Mouse (Mus musculus) cerebellum, postnatal 25 days (tissue): ENCODE measurements at regions not wholly inside any gene's neighbourhood (a gene's known extent, or its start where the extent isn't known, plus 50 kb on each side); places are given as distances from the start of the nearest gene placed in this dataset.
A peak's percentile ranks its signal among the peaks of the same experiment; 100 is the strongest.
"Not testable (repeated sequence)": the region's sequence is repeated elsewhere in the genome, so short reads cannot be mapped to it uniquely, and the experiment has no call there.

Experiments used
- DNase-seq, 2 experiments: peaks; one replicate each; pipeline ENCODE4 v3.0.0; 2021; ENCODE audit warnings: mixed read lengths in 2 of 2

GRCm38 (mm10) chr17:60966401-60966800 lies 1914.7 kb downstream of the Efna5 start:
- no peak for DNase-seq

- no peak for DNase-seq
Measured at GRCm38 (mm10) chr17:60965660-60966059, 1915.5 kb downstream of the Efna5 start.

DNA sequence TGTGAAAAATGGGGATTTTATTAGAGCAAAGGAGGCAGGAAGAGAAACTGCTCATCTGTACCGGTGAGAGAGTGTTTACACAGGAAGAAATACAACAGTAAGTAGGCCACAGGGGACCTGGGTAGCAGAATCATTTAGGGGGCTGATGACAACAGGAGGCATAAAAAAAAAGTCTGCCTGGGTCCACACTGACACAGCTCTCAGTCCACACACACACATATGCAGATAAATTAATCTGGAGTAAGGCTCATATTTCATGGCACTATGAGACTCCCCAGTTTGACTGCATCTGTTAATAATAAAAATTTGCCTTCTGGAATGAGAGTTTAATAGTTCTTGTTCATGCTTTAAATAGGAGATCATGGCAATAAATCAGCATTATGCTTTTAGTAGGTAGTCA lies 1929.7 kb downstream of the Efna5 start:
- DNase-seq = no peak

DNA sequence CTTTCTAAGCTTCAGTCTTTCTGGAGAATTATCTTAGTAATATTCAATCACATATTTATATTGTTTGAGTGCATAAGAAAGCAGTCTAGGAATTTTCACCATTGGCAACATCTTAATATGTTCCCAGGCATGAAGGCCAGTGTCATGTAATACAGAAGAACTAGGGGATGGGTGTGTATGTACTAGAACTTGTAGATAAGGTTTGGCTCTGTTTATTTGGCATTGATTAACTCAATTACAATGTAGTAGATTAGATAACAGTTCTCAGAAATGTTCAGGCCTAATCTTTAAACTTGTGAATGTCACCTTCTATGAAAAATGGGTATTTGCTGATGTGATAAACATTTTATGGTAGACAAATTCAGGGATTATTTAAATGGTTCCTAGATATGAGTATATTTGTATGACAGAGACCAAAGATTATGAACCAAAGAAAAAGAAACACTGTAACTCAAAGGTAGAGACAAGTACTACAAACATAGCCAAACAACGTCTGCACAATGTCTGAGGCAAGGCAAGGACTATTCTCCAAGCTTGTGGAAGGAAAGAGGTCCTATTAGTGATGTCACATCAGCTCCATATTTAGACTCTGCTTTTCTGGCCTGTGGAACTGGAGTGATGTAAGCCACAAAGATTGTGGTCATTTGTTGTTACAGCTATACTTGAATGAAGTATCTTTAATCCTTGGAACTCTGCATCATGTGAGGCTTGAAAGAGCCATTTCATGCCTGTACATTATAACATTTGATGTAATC lies 1924.8 kb upstream of the Nudt12 start:
- DNase-seq = no peak

- no peak for DNase-seq
Measured at GRCm38 (mm10) chr17:60934223-60934622, 1921.1 kb upstream of the Nudt12 start.

GRCm38 (mm10) chr17:60925822-60926383 lies 1912.7 kb upstream of the Nudt12 start:
- peak; percentile 6 to 9 for DNase-seq

- not testable (repeated sequence) for DNase-seq
Measured at GRCm38 (mm10) chr17:60882721-60883120, 1869.5 kb upstream of the Nudt12 start.

DNA sequence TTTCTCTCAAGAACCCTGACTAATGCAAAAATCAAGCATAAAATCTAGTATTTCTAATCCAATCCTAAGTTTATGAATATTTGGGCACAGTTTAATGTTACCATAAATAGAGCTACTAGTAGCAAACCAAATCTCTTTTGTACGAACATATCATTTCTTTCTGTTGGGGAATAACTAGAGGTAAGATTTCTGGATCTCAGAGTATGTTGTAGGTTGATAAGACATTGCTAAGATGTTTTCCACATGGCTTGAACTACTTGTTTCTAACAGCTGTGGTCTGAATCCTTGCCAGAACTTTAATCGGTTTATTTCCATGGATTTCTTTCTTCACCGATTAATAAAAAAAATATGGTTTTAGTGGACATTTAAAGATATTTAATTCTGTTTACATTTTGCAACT lies 1844.3 kb upstream of the Nudt12 start:
- no peak for DNase-seq

DNA sequence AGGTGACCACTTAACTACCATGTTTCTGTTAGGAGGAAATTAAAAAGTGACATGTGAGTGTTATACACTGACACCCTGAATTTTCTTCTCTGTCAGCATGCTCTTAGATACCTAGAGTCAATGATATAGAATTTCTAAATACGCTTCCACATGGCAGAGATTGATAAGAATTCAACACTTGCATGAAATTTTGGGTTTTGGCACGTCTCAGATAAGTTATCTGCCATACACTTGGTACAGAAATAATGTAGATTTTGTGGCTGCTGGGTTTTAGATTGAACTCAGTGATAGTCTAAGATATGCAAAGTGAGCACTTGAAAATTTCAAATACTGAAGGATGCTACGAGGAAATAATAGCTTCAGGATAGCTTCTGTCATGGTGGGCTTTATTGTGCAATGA lies 1841.5 kb upstream of the Nudt12 start:
- DNase-seq = no peak

GRCm38 (mm10) chr17:60838794-60839193 lies 1825.6 kb upstream of the Nudt12 start:
- DNase-seq = not testable (repeated sequence)

- peak; percentile 51 to 70 for DNase-seq
Measured at GRCm38 (mm10) chr17:60832531-60832930, 1819.4 kb upstream of the Nudt12 start.

DNA sequence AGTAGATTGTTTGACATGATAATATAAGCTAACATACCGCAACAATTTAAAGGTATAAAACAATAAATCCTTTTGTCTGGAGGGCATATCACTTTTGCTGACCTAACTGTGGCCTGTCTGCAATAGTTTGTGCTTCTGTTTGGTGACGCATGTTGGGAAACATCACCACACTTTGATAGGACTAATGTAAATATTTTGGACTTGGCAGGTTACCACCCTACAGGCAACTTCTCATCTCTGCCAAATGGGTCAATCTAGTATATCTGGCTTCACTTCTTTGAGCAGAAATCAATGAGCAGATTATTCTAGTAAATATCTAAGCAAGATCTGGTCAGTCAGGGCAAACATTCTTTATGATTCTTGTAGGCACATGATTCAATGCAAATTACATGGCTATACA lies 1817.3 kb upstream of the Nudt12 start:
- DNase-seq = no peak

DNA sequence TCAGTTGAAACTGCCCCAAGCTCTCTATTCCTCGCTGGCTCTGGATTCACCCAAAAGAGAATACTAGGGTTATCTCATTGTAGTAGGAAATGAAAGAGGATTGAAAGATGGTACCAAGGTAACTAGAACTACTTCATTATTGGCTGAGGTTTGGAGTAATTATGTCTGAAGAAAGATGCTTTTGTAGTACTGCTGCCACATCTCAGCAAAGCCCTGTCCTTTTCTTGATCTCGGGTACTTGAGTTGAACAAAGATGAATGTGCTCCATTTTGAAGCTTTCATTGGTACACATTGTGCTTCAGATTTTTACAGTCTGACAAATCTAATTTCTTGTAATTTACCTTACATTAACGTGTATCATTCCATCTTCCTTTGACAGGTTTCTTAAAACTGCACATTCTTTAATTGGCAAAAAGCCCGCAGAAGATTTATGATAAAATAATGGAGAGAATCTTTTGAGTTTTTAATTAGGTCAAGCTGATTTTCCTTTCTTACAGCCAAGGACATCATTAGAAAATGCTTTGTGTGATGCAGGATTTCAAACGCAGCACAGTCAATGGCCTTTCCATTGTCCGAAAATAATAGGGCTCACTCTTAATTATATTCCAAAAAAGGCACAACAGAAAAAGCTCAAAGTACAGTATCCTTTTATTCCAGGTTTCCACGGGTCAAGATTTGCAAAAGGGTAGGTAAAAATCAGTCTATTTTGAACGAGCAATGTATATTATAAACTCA lies 1791.7 kb upstream of the Nudt12 start:
- no peak for DNase-seq

- DNase-seq = no peak
Measured at GRCm38 (mm10) chr17:60762270-60762669, 1749.1 kb upstream of the Nudt12 start.

- DNase-seq = no peak
Measured at GRCm38 (mm10) chr17:60761100-60761499, 1747.9 kb upstream of the Nudt12 start.

DNA sequence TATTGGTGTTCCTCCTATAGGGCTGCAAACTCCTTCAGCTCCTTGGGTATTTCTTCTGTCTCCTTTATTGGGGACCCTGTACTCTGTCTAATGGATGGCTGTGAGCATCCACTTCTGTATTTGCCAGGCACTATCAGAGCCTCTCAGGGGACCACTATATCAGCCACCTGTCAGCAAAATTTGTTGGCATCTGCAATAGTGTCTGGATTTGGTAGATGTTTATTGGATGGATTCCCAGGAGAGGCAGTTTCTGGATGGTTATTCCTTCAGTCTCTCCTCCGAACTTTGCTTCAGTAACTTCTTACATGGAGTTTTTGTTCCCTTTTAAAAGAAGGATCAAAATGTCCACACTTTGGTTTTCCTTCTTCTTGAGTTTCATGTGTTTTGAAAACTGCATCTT lies 1729.7 kb upstream of the Nudt12 start:
- no peak for DNase-seq

GRCm38 (mm10) chr17:60738211-60738610 lies 1725.0 kb upstream of the Nudt12 start:
- DNase-seq = no peak

- no peak for DNase-seq
Measured at GRCm38 (mm10) chr17:60720138-60720537, 1707.0 kb upstream of the Nudt12 start.

DNA sequence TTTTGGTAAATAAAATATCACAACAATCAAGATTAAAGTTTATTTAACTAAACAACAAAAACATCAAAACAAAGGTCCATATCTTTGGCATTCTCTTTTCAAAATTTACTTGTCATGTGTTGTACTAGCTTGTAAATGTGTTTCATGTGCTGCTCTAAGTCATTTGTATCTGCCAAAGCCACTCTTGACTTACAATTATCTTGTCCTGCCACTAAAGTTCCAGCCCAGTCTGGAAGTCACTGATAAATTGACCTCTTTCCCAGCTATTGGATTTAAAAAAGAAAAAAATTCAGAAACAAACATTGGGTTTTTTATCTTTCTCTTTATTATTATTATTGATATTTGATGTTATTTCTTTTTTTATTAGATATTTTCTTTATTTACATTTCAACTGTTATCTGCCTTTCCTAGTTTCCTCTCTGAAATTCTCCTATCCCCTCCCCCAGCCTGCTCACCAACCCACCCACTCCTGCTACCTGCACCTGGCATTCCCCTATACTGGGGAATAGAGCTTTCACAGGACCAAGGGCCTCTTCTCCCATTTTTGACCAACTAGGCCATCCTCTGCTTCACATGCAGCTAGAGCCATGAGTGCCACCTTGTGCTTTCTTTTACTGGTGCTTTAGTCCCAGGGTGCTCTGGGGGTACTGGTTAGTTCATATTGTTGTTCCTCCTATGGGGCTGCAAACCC lies 1704.9 kb upstream of the Nudt12 start:
- no peak for DNase-seq

DNA sequence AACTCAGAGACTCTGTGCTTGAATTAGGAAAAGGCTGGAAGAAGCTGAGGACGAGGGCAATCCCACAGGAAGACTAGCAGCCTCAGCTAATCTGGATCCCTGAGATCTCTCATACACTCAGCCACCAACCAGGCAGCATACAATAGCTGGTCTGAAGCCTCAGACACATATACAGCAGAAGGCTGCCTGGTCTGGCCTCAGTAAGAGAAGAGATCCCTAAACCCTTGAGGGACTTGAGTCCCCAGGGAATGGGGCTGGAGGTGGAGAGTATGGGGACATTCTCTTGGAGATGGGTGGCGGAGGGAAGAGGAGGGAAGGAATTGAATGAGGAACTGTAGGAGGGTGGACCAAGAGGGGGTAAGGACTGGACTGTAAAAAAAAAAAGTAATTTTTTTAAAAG lies 1704.3 kb upstream of the Nudt12 start:
- DNase-seq = no peak
